Mouse (Mus musculus): ENCODE results near the gene Akt2. TPM values are rescaled to one million over a fixed set of nuclear protein-coding genes. Genes with fewer than 3 reads are reported as not detected.

Gene Akt2
- total and polyA plus RNA-seq, 2 experiments from 2014 or later: 64.0 to 83.1 TPM

GRCm38 (mm10) chr7:27605499-27606285, 14.3 kb downstream of the Akt2 start:
- Histone ChIP-seq H3K27ac (peak overlapping the region; percentile 78), H3K4me1 (ENCODE audit: insufficient read depth, low read length) (peaks cover 61% of the 10 kb centered on the region), H3K9me3 (ENCODE audit: low read length) (no peaks in the 10 kb centered on the region), H3K4me2 (ENCODE audit: low read depth, low read length) (0 out of 2 replicates have a peak overlapping the region, but pooled peaks have one; percentile 11), H3K9ac (replicated peaks; ENCODE audit: low read length) (peak overlapping the region; percentile 25; the same call in 1 of the 2 replicates), H3K27me3 (ENCODE audit: insufficient read depth, low read length) (no peaks in the 10 kb centered on the region), H3K4me3 (ENCODE audit: low read length) (no peak overlapping the region), H3K36me3 (ENCODE audit: insufficient read depth, low read length) (peaks cover 9% of the 10 kb centered on the region; the same call in 1 of the 2 replicates)
- no peak for TF ChIP-seq CTCF (IDR thresholded peaks at IDR 0.05; ENCODE audit: low read depth)
- DNase-seq (ENCODE audit: low spot score) (peak; percentile 43), ATAC-seq (peak; percentile 33; the same call in 1 of the 2 replicates)
- WGBS: 61% methylated on average over 9 of the region's 9 CpGs

DNA sequence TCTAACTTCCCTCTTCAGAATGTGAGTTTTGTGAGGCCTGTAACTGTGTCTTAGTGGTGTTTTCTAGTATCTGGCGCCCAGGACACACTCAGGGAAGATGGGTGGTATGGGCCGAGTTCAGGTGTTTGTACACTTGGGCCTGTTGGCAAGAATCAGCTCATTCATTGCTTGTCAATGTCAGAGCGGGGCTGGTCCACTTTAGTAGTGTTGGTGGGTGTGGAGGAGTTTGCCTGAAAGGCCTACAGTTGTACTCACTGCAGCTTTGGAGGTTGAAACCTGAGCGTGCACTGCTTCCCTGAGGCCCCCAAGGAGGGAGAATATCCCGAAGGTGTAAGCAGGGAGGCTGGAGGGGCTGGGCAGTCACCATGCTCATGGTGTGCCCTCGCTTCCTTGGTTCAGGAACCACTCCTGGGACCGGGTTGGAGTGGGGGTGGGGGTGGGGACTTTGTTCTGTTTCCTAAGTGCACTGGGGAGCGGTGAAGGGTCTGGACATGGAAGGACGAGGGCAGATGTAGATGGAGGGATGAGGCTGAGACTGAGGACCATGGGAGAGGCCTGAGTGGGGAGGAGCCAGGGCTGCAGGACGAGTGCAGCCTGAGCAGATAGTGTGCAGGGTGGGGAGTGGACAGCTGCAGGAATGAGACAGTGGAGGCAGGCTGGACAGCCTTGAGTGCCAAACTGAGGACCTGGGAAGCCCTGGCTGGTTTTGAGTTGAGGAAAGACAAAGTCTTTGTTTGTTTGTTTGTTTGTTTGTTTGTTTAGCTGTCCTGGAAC, 15.3 kb downstream of the Akt2 start:
- WGBS: 62% methylated on average over 10 of the region's 10 CpGs
- Histone ChIP-seq H3K36me3 (ENCODE audit: insufficient read depth, low read length) (peaks cover 12% of the 10 kb centered on the region; the same call in 1 of the 2 replicates), H3K4me1 (ENCODE audit: insufficient read depth, low read length) (peaks cover 53% of the 10 kb centered on the region), H3K27ac (peak overlapping the region; percentile 78), H3K4me2 (ENCODE audit: low read depth, low read length) (no peak overlapping the region), H3K9ac (replicated peaks; ENCODE audit: low read length) (no peak overlapping the region), H3K4me3 (ENCODE audit: low read length) (no peak overlapping the region), H3K9me3 (ENCODE audit: low read length) (no peaks in the 10 kb centered on the region), H3K27me3 (ENCODE audit: insufficient read depth, low read length) (no peaks in the 10 kb centered on the region)
- no peak for ATAC-seq
- TF ChIP-seq CTCF (IDR thresholded peaks at IDR 0.05; ENCODE audit: low read depth): no peak
- no peak for DNase-seq (ENCODE audit: low spot score)

GRCm38 (mm10) chr7:27607580-27607979, 16.2 kb downstream of the Akt2 start:
- Histone ChIP-seq H3K9me3 (ENCODE audit: low read length) (no peaks in the 10 kb centered on the region), H3K36me3 (ENCODE audit: insufficient read depth, low read length) (peaks cover 12% of the 10 kb centered on the region; the same call in 1 of the 2 replicates), H3K9ac (replicated peaks; ENCODE audit: low read length) (no peak overlapping the region), H3K4me3 (ENCODE audit: low read length) (no peak overlapping the region), H3K4me1 (ENCODE audit: insufficient read depth, low read length) (peaks cover 48% of the 10 kb centered on the region), H3K27ac (peak overlapping the region; percentile 78), H3K27me3 (ENCODE audit: insufficient read depth, low read length) (no peaks in the 10 kb centered on the region), H3K4me2 (ENCODE audit: low read depth, low read length) (no peak overlapping the region)
- 31% methylated on average over 5 of the region's 5 CpGs for WGBS
- no peak for TF ChIP-seq CTCF (IDR thresholded peaks at IDR 0.05; ENCODE audit: low read depth)
- ATAC-seq (peak; percentile 81), DNase-seq (ENCODE audit: low spot score) (peak; percentile 84)

DNA sequence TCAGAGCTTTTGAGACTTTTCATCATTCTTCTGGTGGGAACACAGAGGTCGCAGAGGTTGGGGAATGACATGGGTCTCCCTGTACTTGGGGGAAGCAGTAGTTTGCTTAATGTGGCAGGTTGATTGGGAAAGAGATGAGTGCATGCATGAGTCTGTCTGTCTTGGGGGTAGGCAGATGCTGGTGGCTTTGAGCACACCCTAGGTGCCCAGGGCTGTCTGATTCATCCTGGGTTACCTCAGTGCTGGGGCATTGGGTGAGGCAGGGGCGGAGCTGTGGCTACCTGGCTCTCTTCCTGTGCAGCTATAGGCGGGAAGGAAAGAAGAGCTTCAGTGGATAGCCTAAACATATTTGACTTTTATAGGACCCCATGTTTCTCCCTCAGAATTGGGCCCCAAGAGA, 16.8 kb downstream of the Akt2 start:
- 93% methylated on average over 3 of the region's 3 CpGs for WGBS
- Histone ChIP-seq H3K9me3 (ENCODE audit: low read length) (no peaks in the 10 kb centered on the region), H3K4me3 (ENCODE audit: low read length) (no peak overlapping the region), H3K27ac (peak overlapping the region; percentile 78), H3K4me2 (ENCODE audit: low read depth, low read length) (no peak overlapping the region), H3K27me3 (ENCODE audit: insufficient read depth, low read length) (no peaks in the 10 kb centered on the region), H3K4me1 (ENCODE audit: insufficient read depth, low read length) (peaks cover 49% of the 10 kb centered on the region), H3K36me3 (ENCODE audit: insufficient read depth, low read length) (peaks cover 12% of the 10 kb centered on the region; the same call in 1 of the 2 replicates), H3K9ac (replicated peaks; ENCODE audit: low read length) (no peak overlapping the region)
- no peak for TF ChIP-seq CTCF (IDR thresholded peaks at IDR 0.05; ENCODE audit: low read depth)
- no peak for DNase-seq (ENCODE audit: low spot score)
- no peak for ATAC-seq

DNA sequence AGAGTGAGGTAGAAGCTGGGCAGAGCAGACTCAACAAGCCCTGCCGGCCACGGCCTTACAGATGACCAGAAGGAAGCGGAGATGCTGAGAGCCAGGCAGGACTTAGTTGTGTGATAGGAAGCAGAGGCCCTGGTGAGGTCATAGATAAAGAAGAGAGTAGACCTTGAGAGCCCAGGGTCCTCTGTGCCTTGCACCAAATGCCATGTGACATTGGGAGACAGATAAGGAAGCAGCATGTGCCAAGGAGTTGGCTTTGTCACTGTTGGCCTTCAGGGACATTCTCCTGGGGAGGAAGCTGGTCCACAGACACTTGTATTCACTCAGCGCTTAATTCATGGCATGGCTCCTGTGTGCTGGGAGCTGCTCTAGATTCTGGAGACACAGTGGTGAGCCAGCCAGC, 17.9 kb downstream of the Akt2 start:
- Histone ChIP-seq H3K4me1 (ENCODE audit: insufficient read depth, low read length) (peaks cover 45% of the 10 kb centered on the region), H3K4me2 (ENCODE audit: low read depth, low read length) (no peak overlapping the region), H3K27ac (no peak overlapping the region), H3K9me3 (ENCODE audit: low read length) (no peaks in the 10 kb centered on the region), H3K27me3 (ENCODE audit: insufficient read depth, low read length) (no peaks in the 10 kb centered on the region), H3K36me3 (ENCODE audit: insufficient read depth, low read length) (peaks cover 12% of the 10 kb centered on the region; the same call in 1 of the 2 replicates), H3K4me3 (ENCODE audit: low read length) (no peak overlapping the region), H3K9ac (replicated peaks; ENCODE audit: low read length) (no peak overlapping the region)
- no peak for ATAC-seq
- DNase-seq (ENCODE audit: low spot score): no peak
- over 99% methylated on average over 4 of the region's 4 CpGs for WGBS
- TF ChIP-seq CTCF (IDR thresholded peaks at IDR 0.05; ENCODE audit: low read depth): no peak

GRCm38 (mm10) chr7:27609688-27610087, 18.3 kb downstream of the Akt2 start:
- Histone ChIP-seq H3K36me3 (ENCODE audit: insufficient read depth, low read length) (peaks cover 12% of the 10 kb centered on the region; the same call in 1 of the 2 replicates), H3K9me3 (ENCODE audit: low read length) (no peaks in the 10 kb centered on the region), H3K27ac (no peak overlapping the region), H3K9ac (replicated peaks; ENCODE audit: low read length) (no peak overlapping the region), H3K4me3 (ENCODE audit: low read length) (no peak overlapping the region), H3K27me3 (ENCODE audit: insufficient read depth, low read length) (no peaks in the 10 kb centered on the region), H3K4me2 (ENCODE audit: low read depth, low read length) (no peak overlapping the region), H3K4me1 (ENCODE audit: insufficient read depth, low read length) (peaks cover 41% of the 10 kb centered on the region)
- WGBS: 81% methylated on average over 2 of the region's 2 CpGs
- DNase-seq (ENCODE audit: low spot score) (no peak), ATAC-seq (no peak)
- TF ChIP-seq CTCF (IDR thresholded peaks at IDR 0.05; ENCODE audit: low read depth): no peak
